Mouse (Mus musculus): ENCODE results near the gene Tmem265. TPM values are rescaled to one million over a fixed set of nuclear protein-coding genes. Genes with fewer than 3 reads are reported as not detected.
A peak's percentile ranks its signal among the peaks of the same experiment; 100 is the strongest.

Tmem265 gene
- polyA plus RNA-seq, 1 experiment = 12.5 TPM

DNA sequence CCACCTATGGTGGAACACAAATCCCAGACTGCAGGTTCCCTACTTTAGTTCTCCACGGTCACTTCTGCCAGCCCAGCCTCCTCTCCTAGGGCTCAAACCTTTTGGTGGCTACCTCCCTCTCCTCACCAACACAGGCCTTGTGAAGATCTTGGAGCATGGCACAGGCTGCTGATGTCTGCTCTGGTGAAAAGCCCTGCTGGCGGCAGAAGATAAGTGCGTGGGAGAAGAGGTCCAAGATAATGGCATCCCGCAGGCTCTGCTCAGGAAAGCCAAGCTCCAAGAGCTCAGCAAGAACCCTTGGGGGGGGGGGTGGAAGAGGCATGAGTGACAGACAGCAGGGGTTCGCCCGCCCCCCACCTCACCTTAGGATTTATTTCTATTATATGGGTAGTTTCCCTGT, 25.0 kb downstream of the Tmem265 start:
- 97% methylated on average over 6 of the region's 6 CpGs for WGBS

DNA sequence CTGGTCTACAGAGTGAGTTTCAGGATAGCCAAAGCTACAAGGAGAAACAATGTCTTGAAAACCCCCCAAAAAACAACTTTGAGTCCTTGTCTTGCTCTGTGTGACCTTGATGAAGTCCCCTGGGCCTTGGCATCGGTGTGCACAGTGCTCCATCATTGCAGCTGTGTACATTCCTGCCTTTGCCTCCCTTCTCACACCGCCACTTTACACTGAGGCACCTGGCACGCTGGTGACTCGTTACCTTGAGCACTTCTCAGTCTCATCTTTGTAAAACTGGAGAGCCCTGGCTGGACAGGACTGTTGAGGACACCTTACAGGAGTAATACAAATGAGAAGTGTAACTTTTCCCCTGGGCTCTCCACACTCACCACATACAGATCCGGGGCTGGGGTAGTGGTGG, 26.0 kb downstream of the Tmem265 start:
- no peak for TF ChIP-seq CTCF (IDR thresholded peaks at IDR 0.05; ENCODE audit: borderline replicate concordance, control insufficient read depth, extremely low read depth, insufficient read depth, low read length, poor library complexity)
- TF ChIP-seq POLR2A (IDR thresholded peaks at IDR 0.05; ENCODE audit: control insufficient read depth, extremely low read depth, insufficient read depth, low read length, poor library complexity) = no peak
- DNase-seq = no peak
- peaks cover 13% of the 10 kb centered on the region for H3K4me1 ChIP-seq (replicated peaks; ENCODE audit: control insufficient read depth, insufficient read depth, low read length)
- H3K27ac ChIP-seq (ENCODE audit: control insufficient read depth, insufficient read depth, low read length) = no peak overlapping the region
- WGBS = 70% methylated on average over 5 of the region's 5 CpGs
- H3K36me3 ChIP-seq (ENCODE audit: control insufficient read depth, insufficient read depth, low read length) = peaks cover 37% of the 10 kb centered on the region
- no peaks in the 10 kb centered on the region for H3K27me3 ChIP-seq (ENCODE audit: control insufficient read depth, insufficient read depth, low read length)
- no peak overlapping the region for H3K4me3 ChIP-seq (ENCODE audit: control insufficient read depth, insufficient read depth, low read length)

More for the DNA sequence above, 25.0 kb downstream of the Tmem265 start:
- H3K4me3 ChIP-seq (ENCODE audit: control insufficient read depth, insufficient read depth, low read length) = no peak overlapping the region
- DNase-seq = no peak
- no peak overlapping the region for H3K27ac ChIP-seq (ENCODE audit: control insufficient read depth, insufficient read depth, low read length)
- TF ChIP-seq POLR2A (IDR thresholded peaks at IDR 0.05; ENCODE audit: control insufficient read depth, extremely low read depth, insufficient read depth, low read length, poor library complexity) (no peak), CTCF (IDR thresholded peaks at IDR 0.05; ENCODE audit: borderline replicate concordance, control insufficient read depth, extremely low read depth, insufficient read depth, low read length, poor library complexity) (no peak)
- no peaks in the 10 kb centered on the region for H3K27me3 ChIP-seq (ENCODE audit: control insufficient read depth, insufficient read depth, low read length)
- H3K36me3 ChIP-seq (ENCODE audit: control insufficient read depth, insufficient read depth, low read length) = peaks cover 33% of the 10 kb centered on the region
- peaks cover 13% of the 10 kb centered on the region for H3K4me1 ChIP-seq (replicated peaks; ENCODE audit: control insufficient read depth, insufficient read depth, low read length)

DNA sequence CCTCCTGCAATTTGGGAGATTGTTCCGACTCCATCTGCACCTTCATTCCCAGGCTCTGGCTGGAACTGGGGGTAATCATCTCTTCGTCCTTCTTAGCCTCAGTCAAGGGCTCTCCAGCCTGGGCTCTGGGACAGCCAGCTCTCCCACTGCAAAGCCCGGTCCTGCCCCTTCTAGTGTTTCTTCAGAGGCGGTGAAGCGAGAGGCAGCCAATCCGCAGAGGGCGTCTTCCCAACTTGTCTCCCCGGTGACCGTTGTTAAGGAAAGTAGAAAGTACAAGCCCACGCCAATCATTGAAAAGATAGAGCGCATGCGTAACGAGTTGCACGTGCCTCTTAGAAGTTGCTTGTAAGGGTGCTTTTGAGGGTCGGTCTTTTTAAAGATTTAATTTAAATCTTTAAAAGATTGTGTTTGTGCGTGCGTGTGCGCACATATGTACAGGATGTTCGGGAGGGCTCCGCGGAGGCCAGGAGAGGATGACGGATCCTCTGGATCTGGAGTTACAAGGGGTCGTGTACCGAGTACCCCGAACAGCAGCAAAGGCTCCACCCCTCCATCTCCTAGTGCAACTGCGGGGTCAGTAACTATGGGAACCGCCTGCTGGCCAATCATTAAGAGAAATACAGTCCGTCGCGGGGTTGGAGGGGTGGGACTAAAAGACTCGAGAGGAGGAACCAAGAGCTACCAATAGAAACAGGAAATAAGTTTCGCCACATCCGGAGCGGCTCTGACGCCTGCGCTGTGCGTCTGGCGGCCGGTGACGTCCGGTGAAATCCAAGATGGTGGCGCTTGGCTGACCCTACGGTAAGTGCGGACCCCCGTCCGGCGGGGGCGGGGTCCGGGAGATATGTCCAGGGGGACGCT, 27.1 kb downstream of the Tmem265 start, which contains the start of the genes Ccdc189 and Rnf40:
TSS of gene Ccdc189 (minus strand) at position 585 of the 861 bp plus-strand sequence.
TSS of gene Rnf40 (plus strand) at position 757 of the 861 bp plus-strand sequence.
- peaks cover 13% of the 10 kb centered on the region for H3K4me1 ChIP-seq (replicated peaks; ENCODE audit: control insufficient read depth, insufficient read depth, low read length)
- H3K27me3 ChIP-seq (ENCODE audit: control insufficient read depth, insufficient read depth, low read length) = no peaks in the 10 kb centered on the region
- WGBS = under 1% methylated on average over 50 of the region's 50 CpGs

DNA sequence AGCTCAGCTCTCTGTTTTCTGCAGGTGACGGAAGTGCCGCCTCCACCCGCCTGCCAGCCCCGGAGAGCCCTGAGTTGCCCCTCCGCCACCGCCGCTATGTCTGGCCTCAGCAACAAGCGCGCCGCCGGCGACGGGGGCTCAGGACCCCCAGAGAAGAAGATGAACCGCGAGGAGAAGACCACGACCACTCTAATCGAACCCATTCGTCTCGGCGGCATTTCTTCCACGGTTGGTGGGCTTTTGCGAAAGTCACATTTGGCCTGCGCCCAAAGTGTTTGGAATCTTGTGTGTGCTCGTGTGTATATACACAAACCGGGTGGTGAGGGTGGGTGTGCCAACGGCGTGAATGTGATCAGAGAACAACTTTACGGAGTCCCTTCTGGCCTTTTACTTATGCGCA, 27.7 kb downstream of the Tmem265 start:
- H3K27ac ChIP-seq (ENCODE audit: control insufficient read depth, insufficient read depth, low read length) = peak overlapping the region; percentile 42; the same call in 1 of the 2 replicates
- H3K4me1 ChIP-seq (replicated peaks; ENCODE audit: control insufficient read depth, insufficient read depth, low read length) = peaks cover 13% of the 10 kb centered on the region
- peaks cover 37% of the 10 kb centered on the region for H3K36me3 ChIP-seq (ENCODE audit: control insufficient read depth, insufficient read depth, low read length)
- DNase-seq = no peak
- no peaks in the 10 kb centered on the region for H3K27me3 ChIP-seq (ENCODE audit: control insufficient read depth, insufficient read depth, low read length)
- H3K4me3 ChIP-seq (ENCODE audit: control insufficient read depth, insufficient read depth, low read length) = peak overlapping the region; percentile 98
- WGBS = 4% methylated on average over 29 of the region's 29 CpGs
- 0 out of 2 replicates have a peak, but pooled peaks have one; percentile 7 for TF ChIP-seq POLR2A (IDR thresholded peaks at IDR 0.05; ENCODE audit: control insufficient read depth, extremely low read depth, insufficient read depth, low read length, poor library complexity)
- TF ChIP-seq CTCF (IDR thresholded peaks at IDR 0.05; ENCODE audit: borderline replicate concordance, control insufficient read depth, extremely low read depth, insufficient read depth, low read length, poor library complexity) = no peak

More for the DNA sequence above, 27.1 kb downstream of the Tmem265 start, which contains the start of the genes Ccdc189 and Rnf40:
- Histone ChIP-seq H3K4me3 (ENCODE audit: control insufficient read depth, insufficient read depth, low read length) (peak within 1 kb of the TSS; percentile 98), H3K27ac (ENCODE audit: control insufficient read depth, insufficient read depth, low read length) (peak within 1 kb of the TSS; percentile 53; the same call in 1 of the 2 replicates), H3K36me3 (ENCODE audit: control insufficient read depth, insufficient read depth, low read length) (peaks cover 36% of the 10 kb centered on the region)
- peak; percentile 89 for DNase-seq
- TF ChIP-seq POLR2A (IDR thresholded peaks at IDR 0.05; ENCODE audit: control insufficient read depth, extremely low read depth, insufficient read depth, low read length, poor library complexity) (peak; percentile 76; the same call in 1 of the 2 replicates), CTCF (IDR thresholded peaks at IDR 0.05; ENCODE audit: borderline replicate concordance, control insufficient read depth, extremely low read depth, insufficient read depth, low read length, poor library complexity) (no peak)

DNA sequence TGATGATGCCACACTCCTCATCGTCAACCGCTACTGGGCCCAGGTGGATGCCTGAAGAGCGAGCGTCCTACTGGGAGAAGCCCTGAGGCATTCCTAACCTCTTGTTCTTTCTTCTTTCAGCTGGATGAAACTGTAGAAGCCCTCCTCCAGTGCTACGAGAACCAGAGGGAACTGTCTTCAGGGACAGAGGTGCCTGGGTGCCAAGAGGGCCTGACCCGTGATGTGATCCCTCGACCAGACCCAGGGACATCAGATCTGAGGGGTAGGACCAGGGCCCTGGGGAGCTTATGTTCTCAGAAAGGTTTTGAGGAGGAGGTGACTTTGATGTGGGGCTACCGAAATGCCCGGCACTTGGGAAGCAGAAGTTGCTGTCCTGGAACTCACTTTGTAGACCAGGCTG, 28.4 kb downstream of the Tmem265 start:
- peaks cover 13% of the 10 kb centered on the region for H3K4me1 ChIP-seq (replicated peaks; ENCODE audit: control insufficient read depth, insufficient read depth, low read length)
- peaks cover 43% of the 10 kb centered on the region for H3K36me3 ChIP-seq (ENCODE audit: control insufficient read depth, insufficient read depth, low read length)
- no peak overlapping the region for H3K27ac ChIP-seq (ENCODE audit: control insufficient read depth, insufficient read depth, low read length)
- H3K4me3 ChIP-seq (ENCODE audit: control insufficient read depth, insufficient read depth, low read length) = no peak overlapping the region
- 95% methylated on average over 9 of the region's 9 CpGs for WGBS
- TF ChIP-seq CTCF (IDR thresholded peaks at IDR 0.05; ENCODE audit: borderline replicate concordance, control insufficient read depth, extremely low read depth, insufficient read depth, low read length, poor library complexity) = no peak
- no peak for TF ChIP-seq POLR2A (IDR thresholded peaks at IDR 0.05; ENCODE audit: control insufficient read depth, extremely low read depth, insufficient read depth, low read length, poor library complexity)
- no peaks in the 10 kb centered on the region for H3K27me3 ChIP-seq (ENCODE audit: control insufficient read depth, insufficient read depth, low read length)
- no peak for DNase-seq

DNA sequence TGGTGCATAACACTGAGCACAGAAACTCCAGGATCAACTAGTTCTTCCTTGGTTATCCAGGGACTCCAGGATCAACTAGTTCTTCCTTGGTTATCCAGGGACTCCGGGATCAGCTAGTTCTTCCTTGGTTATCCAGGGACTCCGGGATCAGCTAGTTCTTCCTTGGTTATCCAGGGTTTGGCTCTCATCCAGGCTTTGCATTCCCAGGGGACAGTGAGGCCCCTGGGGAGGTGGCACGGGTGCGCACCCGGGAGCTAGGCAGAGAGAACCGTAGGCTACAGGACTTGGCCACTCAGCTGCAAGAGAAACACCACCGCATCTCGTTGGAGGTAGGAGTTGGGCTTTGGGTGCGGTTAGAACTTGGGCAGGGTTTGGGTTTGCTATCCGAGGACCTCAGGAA, 29.9 kb downstream of the Tmem265 start:
- H3K27ac ChIP-seq (ENCODE audit: control insufficient read depth, insufficient read depth, low read length) = no peak overlapping the region
- 95% methylated on average over 10 of the region's 10 CpGs for WGBS
- no peak for DNase-seq
- peaks cover 13% of the 10 kb centered on the region for H3K4me1 ChIP-seq (replicated peaks; ENCODE audit: control insufficient read depth, insufficient read depth, low read length)
- no peak overlapping the region for H3K4me3 ChIP-seq (ENCODE audit: control insufficient read depth, insufficient read depth, low read length)
- H3K27me3 ChIP-seq (ENCODE audit: control insufficient read depth, insufficient read depth, low read length) = no peaks in the 10 kb centered on the region
- no peak for TF ChIP-seq POLR2A (IDR thresholded peaks at IDR 0.05; ENCODE audit: control insufficient read depth, extremely low read depth, insufficient read depth, low read length, poor library complexity)
- TF ChIP-seq CTCF (IDR thresholded peaks at IDR 0.05; ENCODE audit: borderline replicate concordance, control insufficient read depth, extremely low read depth, insufficient read depth, low read length, poor library complexity) = no peak
- H3K36me3 ChIP-seq (ENCODE audit: control insufficient read depth, insufficient read depth, low read length) = peaks cover 58% of the 10 kb centered on the region
